Mouse (Mus musculus) spleen, adult 18-20 months (tissue): ENCODE results near the gene Dynlrb2.

Experiments used
- DNase-seq, 2 experiments: peaks; one replicate each; pipeline ENCODE4 v3.0.0; 2022; ENCODE audit warnings: mixed read lengths in 2 of 2

The Dynlrb2 gene

DNA sequence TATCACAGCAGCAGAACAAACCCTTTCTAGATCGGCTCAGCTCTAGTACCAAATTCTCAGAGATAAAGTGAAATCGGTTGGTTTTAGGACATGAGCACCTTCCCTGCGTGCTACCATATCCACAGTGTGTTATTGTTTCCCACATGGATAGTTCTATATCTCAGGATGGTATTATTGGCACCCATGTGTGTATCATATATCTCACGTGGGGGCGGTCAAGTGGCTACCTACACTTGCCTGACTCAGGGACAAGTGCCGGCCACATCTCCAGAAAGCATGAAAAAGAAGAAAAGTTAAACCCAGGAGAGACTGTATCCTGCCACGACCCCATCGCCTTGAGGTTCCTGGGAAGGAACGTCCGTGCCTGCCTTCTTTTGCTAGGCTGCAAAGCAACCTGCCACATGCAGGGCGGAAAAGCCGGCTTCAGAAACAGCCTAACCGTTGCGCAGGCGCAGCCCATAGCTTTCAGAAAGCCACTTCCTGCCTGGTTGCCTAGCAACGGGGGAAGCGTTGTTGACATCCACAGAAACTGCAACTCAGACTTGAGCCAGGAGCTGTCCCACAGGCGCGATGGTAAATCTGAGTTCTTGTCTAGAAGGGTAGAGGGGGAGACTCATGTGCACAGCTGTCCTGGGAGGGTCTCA is at the start of gene Dynlrb2:
Gene Dynlrb2 (plus strand): TSS at position 498 of the 644 bp plus-strand sequence.
- DNase-seq = peak; percentile 81 to 82

DNA sequence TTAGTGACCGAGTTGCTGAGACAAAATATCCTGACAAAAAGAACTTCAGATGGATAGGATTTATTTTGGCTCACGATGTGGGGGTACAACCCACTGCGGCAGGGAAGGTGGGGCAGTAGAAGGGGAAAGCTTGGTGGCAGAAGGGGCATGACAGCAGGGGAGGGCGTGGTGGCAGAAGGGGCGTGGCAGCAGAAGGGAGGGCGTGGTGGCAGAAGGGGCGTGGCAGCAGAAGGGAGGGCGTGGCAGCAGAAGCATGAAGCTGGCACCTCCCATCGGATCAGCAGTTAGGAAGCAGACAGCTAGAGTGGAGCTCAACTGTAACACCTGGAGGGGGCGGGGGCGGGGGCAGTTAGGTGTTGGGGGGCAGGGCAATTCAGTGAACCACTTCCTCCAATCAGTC is 46.2 kb upstream of the Dynlrb2 start:
- no peak for DNase-seq

GRCm38 (mm10) chr8:116461472-116461871 is 43.3 kb upstream of the Dynlrb2 start:
- no peak for DNase-seq

DNA sequence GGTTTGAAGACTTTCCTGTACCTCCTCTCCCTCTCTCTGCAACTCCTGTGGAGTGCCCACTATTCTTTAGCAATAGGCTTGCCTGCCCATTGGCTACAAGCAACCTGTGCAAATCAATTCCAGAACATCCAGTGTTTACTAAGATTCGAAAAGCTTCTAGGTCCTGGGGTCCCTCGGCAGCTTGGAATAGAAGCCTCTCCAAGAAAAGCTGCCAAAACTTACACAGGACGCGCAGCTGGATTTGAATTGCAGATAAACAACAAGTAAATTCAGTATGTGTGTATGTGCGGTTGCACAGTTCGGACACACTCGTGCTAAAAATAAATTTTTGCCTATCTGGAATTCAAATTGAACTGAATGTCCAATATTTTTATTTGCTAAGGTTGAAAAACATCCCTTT is 38.2 kb upstream of the Dynlrb2 start:
- DNase-seq = no peak

DNA sequence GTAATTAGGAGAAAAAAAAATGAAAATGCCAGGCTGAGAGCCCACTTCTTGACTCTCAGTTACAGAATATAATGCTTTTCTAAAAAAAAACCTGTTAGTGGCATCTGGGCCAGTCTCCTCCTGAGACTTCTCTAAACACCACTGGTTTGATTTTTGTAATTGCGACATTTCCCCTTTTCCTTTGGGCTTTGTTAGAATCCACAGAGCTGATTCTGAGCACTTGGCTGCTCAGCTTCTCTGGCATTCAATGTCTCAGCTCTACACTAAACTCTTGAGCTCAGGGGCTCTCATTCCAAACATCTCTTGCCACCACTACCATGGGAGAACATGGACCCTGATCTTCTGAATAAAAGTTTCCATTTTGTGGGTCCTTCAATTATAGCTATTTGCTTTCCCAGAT is 37.7 kb upstream of the Dynlrb2 start:
- no peak for DNase-seq

DNA sequence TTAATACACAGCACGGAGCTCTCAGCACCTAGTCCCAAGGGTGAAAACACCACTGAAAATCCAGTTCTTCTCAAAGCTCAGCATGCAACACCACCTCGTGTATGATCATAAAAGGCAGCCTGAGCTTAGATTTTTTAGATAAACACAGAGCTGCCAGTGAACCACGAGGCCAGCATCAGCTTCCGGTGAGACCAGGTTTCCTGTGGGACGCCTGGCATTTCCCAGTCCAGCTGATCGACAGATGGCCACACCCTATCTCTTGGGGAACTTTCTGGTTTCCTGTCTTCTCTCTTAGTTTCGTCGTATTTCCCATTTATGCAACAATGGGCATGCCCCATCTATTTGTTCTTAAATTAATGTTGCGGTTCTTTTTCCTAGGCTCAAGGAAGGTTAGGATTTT is 26.8 kb upstream of the Dynlrb2 start:
- no peak for DNase-seq

DNA sequence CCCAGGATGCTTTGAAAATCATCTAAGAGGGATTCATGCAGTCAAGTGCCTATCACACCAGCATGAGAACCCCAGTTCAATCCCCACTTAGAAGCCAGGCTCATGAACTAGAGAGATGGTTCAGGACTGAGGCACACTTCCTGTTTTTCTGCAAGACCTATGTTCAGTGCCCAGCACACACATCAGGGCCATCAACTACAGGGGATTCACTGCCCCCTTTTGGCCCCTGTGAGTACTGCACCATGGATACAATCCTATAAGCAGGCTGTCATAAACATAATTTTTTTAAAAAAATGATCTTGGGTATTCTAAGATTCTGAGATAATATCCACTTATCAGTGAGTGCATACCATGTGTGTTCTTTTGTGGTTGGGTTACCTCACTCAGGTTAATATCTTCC is 26.1 kb upstream of the Dynlrb2 start:
- peak in 1 of 2 experiments; percentile 25 for DNase-seq

GRCm38 (mm10) chr8:116480894-116481293 is 23.9 kb upstream of the Dynlrb2 start:
- peak in 1 of 2 experiments; percentile 50 for DNase-seq

DNA sequence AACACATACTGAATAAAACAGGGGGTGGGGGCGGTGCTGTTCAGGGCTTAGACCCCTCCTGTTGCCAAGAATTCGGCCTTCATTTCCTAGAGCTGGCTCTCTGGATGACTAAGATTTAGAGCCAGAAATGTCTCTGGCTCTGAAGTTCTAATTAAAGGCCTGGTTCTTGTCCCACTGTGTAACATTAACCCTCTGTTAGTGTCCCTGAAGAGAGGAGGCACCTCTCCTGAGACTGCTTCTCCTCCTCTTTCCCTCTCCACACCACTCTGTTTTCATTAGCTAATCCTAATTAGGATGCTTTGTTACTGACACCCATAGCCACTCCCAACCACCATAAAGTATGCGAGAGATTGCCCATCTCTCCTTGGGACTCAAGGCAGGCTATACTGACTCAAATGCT is 22.0 kb upstream of the Dynlrb2 start:
- no peak for DNase-seq

DNA sequence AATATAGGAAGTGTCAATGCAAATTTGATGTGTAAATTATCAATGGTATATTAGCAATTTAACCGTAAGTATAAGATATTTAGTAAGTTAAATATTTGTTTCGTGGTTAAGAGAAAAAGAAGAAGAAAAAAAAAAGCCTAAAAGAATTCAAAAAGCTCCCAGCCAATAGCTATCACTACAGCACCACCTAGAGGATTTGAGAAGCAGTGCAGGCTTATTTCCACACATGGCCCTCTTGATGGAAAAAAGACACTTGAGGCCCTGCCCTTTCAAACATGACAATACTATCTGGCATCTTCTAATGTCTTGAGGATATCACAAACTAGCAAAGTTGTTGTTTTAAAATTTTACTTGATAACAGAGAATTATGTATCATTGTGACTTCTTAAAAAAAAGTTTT is 20.7 kb upstream of the Dynlrb2 start:
- no peak for DNase-seq

DNA sequence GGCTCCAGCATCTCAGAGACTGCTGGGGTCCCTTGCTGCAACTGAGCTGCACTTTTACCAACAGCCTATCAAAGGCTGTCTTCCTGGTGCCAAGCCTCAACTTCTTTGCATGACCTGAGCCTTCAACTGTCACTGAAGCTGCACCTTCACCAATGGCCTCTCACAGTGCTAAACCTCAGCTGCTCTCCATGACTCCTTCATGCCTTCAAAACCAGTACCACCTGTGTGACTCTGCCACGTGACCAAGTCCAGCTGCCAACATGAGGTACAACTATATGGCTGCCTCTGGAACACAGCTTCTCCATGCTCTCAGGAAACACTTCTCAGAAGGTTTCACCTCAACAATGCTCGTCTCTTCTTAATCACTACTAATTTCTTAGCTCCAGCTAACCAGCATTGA is 16.2 kb upstream of the Dynlrb2 start:
- no peak for DNase-seq

DNA sequence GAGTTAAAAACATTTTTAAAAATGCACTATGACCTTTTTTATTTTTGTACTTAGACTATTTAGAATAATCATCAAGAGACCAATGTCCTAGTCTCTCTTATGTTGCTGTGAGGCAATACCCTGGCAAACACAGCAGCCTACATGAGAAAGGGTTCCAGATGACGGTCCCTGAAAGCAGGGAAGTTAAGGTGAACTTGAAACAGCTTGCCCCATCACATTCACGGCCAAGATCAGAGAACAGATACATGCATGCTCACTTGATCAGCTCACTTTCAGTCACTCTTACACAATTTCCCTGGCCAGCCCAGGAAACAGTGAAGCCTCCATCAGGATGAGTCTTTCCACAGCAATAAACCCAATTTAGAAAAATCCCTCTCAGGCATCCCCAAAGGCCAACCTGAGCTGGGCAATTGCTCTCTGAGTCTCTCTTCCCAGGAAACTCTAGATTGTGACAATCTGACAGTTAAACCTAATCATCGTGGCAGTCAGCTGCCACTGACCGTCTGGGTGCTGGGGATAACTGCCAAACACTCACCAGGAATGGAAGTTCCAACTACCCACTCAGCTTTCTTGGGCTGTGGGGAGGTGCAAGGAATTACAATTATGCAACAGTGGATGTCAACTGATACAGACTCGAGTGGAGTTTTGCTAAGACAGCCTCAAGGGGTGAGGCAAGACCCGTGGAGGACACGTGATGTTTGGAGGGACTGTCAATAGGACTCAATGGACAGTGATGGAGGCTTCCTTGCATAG is 4.5 kb upstream of the Dynlrb2 start:
- DNase-seq = no peak

DNA sequence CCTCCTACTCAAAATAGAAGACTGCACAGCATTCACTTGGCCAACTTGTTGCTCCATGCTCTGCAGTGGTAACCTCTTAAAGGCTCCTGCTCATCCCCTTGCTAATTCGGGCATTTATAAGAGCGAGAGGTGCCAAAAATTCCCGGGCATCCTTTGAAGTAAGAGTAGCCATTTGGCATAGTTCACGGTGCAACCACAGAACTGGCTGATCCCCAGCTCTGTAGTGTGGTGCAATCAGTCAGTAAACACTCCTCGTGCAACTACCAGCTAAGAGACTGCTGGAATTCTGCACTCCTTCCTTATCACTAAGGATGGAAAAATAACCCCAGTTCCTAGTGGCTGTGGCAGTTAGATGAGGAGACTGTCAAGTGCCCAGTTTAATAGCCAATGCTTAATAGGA is 3.9 kb downstream of the Dynlrb2 start:
- DNase-seq = no peak

GRCm38 (mm10) chr8:116509247-116509646 is 4.5 kb downstream of the Dynlrb2 start:
- DNase-seq = no peak

GRCm38 (mm10) chr8:116519676-116520075 is 14.9 kb downstream of the Dynlrb2 start:
- no peak for DNase-seq

GRCm38 (mm10) chr8:116521208-116521607 is 16.4 kb downstream of the Dynlrb2 start:
- no peak for DNase-seq

- no peak for DNase-seq
Measured at GRCm38 (mm10) chr8:116521641-116522040, 16.9 kb downstream of the Dynlrb2 start.

DNA sequence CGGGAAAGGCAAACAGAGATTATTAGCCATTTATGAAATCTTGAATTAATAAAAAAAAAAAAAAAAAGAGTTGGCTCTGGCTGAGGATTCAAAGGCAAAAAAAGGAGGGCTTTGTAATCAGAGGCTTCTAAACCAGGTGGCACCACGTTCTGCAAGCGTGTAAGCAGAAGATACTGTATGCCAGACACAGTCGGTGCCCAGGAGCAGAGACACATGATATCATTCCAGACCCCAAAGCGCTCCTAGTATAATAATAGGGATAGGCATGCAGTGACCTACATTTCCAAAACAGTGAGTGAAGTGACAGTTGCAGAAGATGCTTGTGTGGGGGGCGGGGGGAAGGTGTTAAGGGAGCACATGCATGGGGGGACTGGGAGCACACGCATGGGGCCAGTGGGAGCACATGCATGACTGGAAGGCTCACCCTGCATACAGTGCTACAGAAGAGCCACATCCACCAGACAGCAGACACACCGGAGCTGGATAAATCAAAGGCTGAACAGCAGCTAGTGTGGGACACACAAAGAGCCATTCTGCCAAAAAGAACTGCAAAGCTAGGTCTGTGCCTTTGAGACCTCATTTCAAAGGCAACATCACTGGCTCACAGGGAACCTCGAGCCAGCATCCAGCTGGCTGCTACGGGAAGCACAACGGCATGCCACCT is 17.5 kb downstream of the Dynlrb2 start:
- DNase-seq = no peak

- DNase-seq = no peak
Measured at GRCm38 (mm10) chr8:116524915-116525314, 20.1 kb downstream of the Dynlrb2 start.

DNA sequence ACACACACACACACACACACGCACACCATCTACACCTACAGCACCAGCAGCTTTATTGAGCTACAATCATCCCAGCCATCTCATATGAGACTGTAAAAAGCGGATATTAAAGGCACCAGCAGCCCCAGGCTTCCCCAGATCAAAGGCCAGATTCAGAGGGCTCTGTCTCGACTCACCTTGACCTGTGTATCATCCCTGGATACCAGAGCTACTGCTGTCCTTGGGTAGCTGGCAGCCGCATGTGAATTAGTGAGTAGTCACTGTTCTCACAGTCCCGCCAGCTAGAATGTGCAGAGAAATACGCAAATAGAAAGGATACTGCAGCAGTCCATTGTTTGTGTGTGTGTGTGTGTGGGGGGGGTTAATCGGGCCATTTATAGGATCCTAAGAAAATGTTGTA is 24.0 kb downstream of the Dynlrb2 start:
- DNase-seq = no peak

DNA sequence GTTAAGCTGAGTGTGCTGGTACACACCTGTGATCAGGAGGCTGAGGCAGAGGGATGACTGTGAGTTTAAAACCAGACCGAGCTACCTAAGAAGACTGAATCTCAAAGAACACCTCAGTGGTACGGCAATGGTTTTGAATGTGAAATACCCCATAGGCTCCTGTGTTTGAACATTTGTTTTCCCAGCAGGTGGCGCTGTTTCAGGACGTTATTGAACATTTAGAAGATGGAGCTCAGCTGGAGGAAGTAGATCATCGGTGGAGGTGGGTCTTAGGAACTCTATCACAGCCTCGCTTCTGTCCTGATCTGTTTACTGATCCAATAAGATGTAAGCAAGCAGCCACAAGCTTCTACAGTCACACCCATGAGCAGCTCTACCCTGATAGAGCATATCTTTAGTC is 28.3 kb downstream of the Dynlrb2 start:
- no peak for DNase-seq

DNA sequence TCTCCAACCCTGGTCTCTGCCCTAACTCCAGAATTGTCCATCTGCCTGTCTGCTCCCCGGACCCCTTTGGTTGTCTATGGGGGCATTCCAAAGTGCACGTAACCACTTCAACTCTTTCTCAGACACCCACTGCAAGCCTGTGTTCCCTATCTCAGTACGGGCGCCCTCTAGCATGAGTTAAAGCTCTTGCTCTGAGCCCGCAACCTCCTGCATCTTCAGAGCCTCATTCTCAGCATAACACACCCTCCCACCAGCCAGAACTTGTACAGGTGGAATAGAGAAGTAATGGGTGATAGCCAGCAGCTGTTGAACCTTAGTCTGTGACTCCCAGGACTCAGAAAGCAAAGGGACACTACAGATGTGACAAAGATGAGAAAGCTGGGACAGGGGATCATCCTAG is 32.0 kb downstream of the Dynlrb2 start:
- no peak for DNase-seq

GRCm38 (mm10) chr8:116538763-116539162 is 34.0 kb downstream of the Dynlrb2 start:
- no peak for DNase-seq

DNA sequence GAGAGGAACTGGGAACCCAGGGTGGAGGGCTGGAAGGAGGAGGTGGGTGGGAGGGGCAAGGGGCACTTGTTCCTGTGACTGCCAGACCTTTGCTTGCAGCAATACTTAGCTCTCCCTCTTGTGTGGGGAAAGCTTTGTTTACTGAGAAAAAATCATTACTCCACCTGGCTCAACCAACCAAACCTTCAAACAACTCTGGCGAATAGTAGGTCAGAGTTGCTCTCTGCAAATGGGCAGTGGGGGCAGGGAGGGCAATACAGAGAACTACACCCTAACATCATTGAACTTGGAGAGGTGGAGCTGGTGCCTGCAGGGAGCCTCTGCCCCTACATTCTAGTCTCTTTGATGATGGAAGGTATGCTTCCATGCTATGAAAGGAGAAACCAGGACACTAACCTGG is 35.4 kb downstream of the Dynlrb2 start:
- no peak for DNase-seq
